Mouse (Mus musculus): ENCODE results near the gene Rhbdl1. TPM values are rescaled to one million over a fixed set of nuclear protein-coding genes. Genes with fewer than 3 reads are reported as not detected.

The Rhbdl1 gene
- polyA plus RNA-seq (2014; fragmentation: Illumina TruSeq; extraction: RNeasy Lipid Tissue Mini Kit (QIAGEN cat#74804); ENCODE audit: insufficient read depth, low read depth, low replicate concordance): 2.0 TPM

DNA sequence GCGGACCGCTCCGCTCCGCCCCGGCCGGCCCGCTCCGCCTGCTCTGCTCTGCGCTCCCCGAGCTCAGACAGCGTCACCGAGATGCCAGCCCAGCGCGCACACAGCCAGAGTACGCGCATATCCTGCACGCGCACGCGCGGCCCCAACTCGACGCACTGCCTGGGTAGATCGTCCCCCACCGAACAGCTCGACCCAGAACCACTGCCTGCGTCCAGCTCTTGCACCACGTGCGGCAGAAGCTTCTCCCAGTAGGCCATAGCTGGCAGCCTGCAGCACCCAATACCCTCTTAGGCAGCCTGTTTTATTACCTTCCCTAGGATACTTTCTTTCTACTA, at the start of gene Rhbdl1:
Rhbdl1 (minus strand) TSS at position 220 of the 335 bp plus-strand sequence.

GRCm38 (mm10) chr17:25880196-25880910, 43.3 kb upstream of the Rhbdl1 start, which contains the start of gene Wfikkn1:
Wfikkn1 (minus strand) TSS chr17:25880858.

GRCm38 (mm10) chr17:25874721-25875170, 37.7 kb upstream of the Rhbdl1 start, which contains the start of gene Mettl26:
Mettl26 (plus strand) TSS chr17:25875074.

DNA sequence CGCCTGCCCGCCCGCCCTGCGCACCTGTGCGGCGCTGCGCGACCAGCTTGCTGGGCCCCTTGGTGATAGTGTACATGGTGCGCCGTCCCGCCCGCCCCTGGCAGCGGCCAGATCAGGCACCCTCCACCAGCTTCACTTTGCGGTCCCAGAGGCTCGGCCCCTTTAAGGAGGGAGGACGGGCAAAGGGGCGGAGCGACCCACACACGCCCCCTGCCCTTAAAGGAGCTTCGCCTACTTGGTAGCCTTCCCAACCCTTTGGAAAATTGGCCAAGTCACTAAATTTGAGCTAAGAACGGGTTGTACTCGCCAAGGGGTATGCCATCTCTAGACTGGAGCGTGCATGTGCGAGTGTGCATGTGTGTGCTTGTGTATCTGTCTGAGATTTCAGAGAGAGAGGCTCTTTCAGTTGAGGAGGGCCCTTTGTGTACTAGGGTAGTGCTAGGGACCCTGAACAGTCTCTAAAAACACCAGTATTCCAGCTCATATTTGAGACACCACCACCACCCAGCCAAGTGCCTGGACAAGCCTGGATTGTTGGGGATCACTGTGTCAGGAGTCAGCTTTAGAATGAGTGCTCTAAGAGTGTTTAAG, 31.6 kb upstream of the Rhbdl1 start, which contains the start of gene Mcrip2:
Mcrip2 (minus strand) TSS at position 164 of the 591 bp plus-strand sequence.

GRCm38 (mm10) chr17:25860832-25861703, 24.0 kb upstream of the Rhbdl1 start, which contains the start of gene Wdr90:
Wdr90 (minus strand) TSS chr17:25861501.

GRCm38 (mm10) chr17:25844396-25844901, 7.4 kb upstream of the Rhbdl1 start, which contains the start of gene Rhot2:
Rhot2 (minus strand) TSS chr17:25844851.

GRCm38 (mm10) chr17:25841117-25841880, 4.2 kb upstream of the Rhbdl1 start, which contains the start of gene Gm20683:
Gm20683 (minus strand) TSS chr17:25841763.

DNA sequence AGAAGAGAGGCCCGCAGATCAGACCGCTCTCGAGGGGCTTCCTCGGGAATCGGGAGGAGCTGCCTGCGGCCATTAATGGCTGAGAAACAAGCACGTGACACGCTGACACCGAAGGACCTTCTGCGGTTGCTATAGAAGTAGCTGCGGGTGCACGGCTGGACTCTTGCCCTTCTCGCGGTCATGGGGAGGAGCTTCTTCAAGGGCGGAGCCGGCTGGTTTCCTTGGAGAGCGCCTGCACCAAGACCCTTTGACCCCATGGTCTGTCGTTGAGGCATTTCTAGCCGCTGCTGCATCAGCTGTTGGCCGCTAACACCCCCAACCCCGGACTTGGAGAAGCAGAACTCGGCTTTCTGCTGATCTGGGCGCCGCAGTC, 3.8 kb downstream of the Rhbdl1 start, which contains the start of gene Stub1:
Stub1 (minus strand) TSS at position 114 of the 373 bp plus-strand sequence.

DNA sequence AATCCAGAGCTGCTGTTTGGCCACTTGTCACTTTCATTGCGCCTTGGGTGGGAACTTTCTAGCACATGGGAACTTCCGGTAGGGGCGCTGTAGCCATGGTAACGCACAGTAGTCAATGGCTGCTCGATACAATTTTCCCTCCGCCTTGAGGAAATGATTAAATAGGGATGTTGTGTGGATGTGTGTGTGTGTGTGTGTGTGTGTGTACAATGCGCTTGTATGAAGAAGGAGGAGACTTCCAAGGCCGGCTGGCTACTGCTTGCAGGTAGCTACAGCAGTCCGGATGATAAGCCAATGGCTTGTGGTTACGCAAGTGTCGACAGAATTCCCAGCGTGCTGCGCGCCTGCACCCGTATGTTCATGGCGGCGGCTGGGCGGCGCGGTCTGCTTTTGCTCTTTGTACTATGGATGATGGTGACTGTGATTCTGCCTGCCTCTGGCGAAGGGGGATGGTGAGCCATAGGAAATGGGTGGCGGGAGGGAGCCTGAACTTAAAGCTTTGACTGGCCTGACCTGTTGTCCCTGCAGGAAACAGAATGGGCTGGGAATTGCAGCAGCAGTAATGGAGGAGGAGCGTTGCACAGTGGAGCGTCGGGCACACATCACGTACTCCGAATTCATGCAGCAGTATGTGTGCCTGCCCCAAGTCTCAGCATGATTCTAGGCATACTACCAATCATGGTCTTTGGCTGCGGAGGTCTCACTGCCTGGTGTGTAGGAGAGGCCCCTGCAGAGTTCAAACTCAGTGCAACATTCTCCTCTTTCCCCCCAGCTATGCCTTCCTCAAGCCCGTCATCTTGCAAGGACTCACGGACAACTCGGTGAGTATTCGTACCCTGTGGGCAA, 8.2 kb downstream of the Rhbdl1 start, which contains the start of gene Jmjd8:
Jmjd8 (plus strand) TSS at position 156 of the 846 bp plus-strand sequence.

GRCm38 (mm10) chr17:25823452-25823851, 13.6 kb downstream of the Rhbdl1 start, which contains the start of gene Wdr24:
Wdr24 (plus strand) TSS chr17:25823627.

GRCm38 (mm10) chr17:25808789-25809605, 28.1 kb downstream of the Rhbdl1 start, which contains the start of gene Fbxl16:
Fbxl16 (plus strand) TSS chr17:25809085.

GRCm38 (mm10) chr17:25796951-25797369, 40.1 kb downstream of the Rhbdl1 start, which contains the start of gene Metrn:
Metrn (minus strand) TSS chr17:25797136.

DNA sequence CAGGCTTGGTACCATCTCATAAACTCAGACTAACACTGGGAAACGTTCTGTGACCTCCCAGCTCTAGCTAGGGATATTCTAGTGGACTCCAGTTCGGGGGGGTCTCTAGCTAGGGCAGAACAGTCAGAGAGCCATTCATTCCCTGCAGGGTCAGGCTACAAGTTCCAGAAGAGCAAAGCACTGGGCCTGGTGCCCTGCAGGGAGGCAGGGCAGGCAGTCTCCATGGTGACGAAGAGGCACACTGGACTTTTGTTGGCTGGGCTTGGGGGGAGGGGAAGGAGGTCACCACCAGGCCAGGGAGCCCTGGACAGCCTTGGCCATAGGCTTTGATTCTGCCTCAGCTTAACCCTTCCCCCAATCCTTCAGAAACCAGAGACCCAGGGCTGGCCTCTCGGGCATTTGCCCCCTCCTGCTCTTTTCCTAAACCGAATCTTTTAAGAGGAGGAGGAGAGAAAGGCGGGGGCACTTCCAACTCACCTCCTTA, 41.4 kb downstream of the Rhbdl1 start, which contains the start of gene AC134908.4:
AC134908.4 (minus strand) TSS at position 51 of the 484 bp plus-strand sequence.

DNA sequence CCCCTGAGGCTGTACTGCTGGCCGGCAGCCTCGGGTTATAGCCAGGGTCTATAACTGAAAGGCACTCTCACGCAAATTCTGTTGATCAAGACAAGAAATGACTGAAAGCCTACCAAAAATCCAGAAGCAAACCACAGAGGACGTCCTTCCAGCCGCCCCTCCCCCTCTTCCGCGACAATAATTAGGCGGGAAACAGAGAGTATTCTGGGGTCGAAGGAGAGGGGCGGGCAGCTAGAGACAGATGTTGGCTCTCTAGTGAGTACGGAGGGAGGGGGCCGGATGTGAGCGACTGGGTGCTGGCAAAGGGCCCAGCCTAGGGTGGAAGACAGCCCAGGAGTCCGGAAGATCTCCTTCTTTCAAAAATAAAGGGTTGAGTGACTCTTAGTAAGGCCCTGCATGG, 44.5 kb downstream of the Rhbdl1 start, which contains the start of gene Fam173a:
Fam173a (minus strand) TSS at position 287 of the 400 bp plus-strand sequence.

DNA sequence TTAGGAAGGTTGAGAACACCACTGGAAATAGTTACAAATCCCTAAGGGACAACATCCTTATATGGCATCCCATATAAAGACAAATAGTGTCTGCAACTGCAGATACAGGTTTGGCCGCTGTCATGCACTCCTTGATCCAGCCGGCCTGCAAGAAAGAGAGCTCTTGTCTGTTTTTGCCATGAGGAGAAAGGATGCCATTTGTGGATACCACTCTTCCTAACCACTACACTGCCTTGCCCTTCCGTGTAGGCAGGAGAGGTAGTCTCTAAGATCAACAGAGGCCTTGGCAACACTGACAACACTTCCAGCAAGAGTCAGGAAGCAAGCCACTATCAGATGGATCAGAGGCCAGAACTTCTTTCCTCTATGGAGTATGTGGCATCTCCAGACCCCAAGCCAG, 50.8 kb downstream of the Rhbdl1 start, which contains the start of gene Ccdc78:
Ccdc78 (plus strand) TSS at position 301 of the 400 bp plus-strand sequence.

DNA sequence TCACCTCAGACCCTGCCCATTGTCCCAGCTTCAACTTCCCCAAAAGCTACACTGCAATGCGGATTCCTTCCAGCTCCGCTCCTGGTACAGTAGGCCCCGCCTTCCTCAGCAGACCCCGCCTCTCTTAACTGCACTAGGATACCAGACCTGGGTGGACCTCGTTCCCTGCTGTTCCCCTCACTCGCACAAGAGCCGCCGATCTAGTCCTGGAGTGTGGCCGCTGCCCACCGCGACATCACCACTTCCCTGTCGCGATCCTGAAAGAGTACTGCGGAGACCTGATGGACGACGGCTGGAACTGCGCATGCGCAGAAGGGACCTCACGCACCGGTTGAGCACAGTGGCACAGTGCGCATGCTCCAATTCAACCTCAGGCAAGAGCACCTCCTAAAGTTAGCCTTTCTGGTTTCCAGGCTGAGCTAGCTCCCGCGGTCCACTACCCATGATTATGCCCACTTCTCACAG, 51.8 kb downstream of the Rhbdl1 start, which contains the start of gene Haghl:
Haghl (minus strand) TSS at position 393 of the 465 bp plus-strand sequence.

